Mouse (Mus musculus) liver, adult 2 months (tissue): Measurements from ENCODE around the gene Twist2. TPM values are rescaled to one million over a fixed set of nuclear protein-coding genes. Genes with fewer than 3 reads are reported as not detected.
A peak's percentile ranks its signal among the peaks of the same experiment; 100 is the strongest.

ENCODE experiments used
- DNase-seq: peaks from one replicate; pipeline ENCODE4 v3.0.0-alpha.2; 2011; ENCODE audit warnings: low read depth, low spot score; ENCODE audit errors: extremely low read depth
- H3K27ac ChIP-seq: fragments of 200-500 bp; replicated peaks from 2 replicates; pipeline ENCODE4 v1.5.1; 2012; ENCODE audit warnings: low read depth, mild to moderate bottlenecking, control low read depth, inconsistent platforms, low read length; ENCODE audit not compliant: insufficient read depth
- H3K27me3 ChIP-seq: fragments of 200-500 bp; 2 replicates; pipeline ENCODE4 v1.6.1; 2012; ENCODE audit warnings: mild to moderate bottlenecking, moderate library complexity, low read length, inconsistent platforms; ENCODE audit not compliant: control insufficient read depth, insufficient read depth
- H3K36me3 ChIP-seq: fragments of 200-500 bp; 2 replicates; pipeline ENCODE4 v1.6.1; 2012; ENCODE audit warnings: low read length, inconsistent platforms; ENCODE audit not compliant: control insufficient read depth, insufficient read depth
- H3K4me1 ChIP-seq: fragments of 200-500 bp; 2 replicates; pipeline ENCODE4 v1.6.1; 2011; ENCODE audit warnings: low read length; ENCODE audit not compliant: control insufficient read depth, insufficient read depth
- H3K4me3 ChIP-seq: fragments of 200-500 bp; 2 replicates; pipeline ENCODE4 v1.5.1; 2011; ENCODE audit warnings: low read depth, mild to moderate bottlenecking, control low read depth, low read length, moderate library complexity; ENCODE audit not compliant: insufficient read depth
- H3K79me2 ChIP-seq: fragments of 200-500 bp; 2 replicates; pipeline ENCODE4 v1.6.1; 2012; ENCODE audit warnings: inconsistent platforms, mild to moderate bottlenecking, low read length, moderate library complexity; ENCODE audit not compliant: control insufficient read depth, insufficient read depth
- H3K9ac ChIP-seq: fragments of 200-500 bp; 2 replicates; pipeline ENCODE4 v1.6.1; 2012; ENCODE audit warnings: low read depth, mild to moderate bottlenecking, control low read depth, inconsistent platforms, low read length
- CTCF ChIP-seq: fragments of 200-500 bp; IDR thresholded peaks from 2 replicates; pipeline ENCODE4 v1.5.1; 2011; ENCODE audit warnings: low read depth, low read length, control low read depth
- POLR2A ChIP-seq: fragments of 200-500 bp; IDR thresholded peaks from 2 replicates; pipeline ENCODE4 v1.6.1; 2011; ENCODE audit warnings: low read length, control low read depth; ENCODE audit not compliant: insufficient read depth; ENCODE audit errors: extremely low read depth
- WGBS: fragments of 180-500 bp; shearing (Covaris S2); methylation state at CpG from one replicate; pipeline ENCODE4 v1.1.7; 2018; 5-methylcytosine and 5-hydroxymethylcytosine counted together
- polyA plus RNA-seq: library from polyadenylated mRNA; depleted of rRNA; stranded (reverse); fragments of >200 nt; gene quantifications from 2 replicates; pipeline ENCODE4 v1.2.3, GENCODE M21; 2012
- total RNA-seq: library from RNA; depleted of rRNA; stranded (reverse); fragments of >200 nt; gene quantifications from 2 replicates; pipeline ENCODE4 v1.2.3, GENCODE M21; 2014

The Twist2 gene
- total and polyA plus RNA-seq, 2 experiments, result 0.16 TPM; not detected in 1

GRCm38 (mm10) chr1:91823530-91823929 lies 22.3 kb downstream of the Twist2 start:
- H3K27me3 ChIP-seq, result no peaks in the 10 kb centered on the region
- no peaks in the 10 kb centered on the region for H3K36me3 ChIP-seq
- peak overlapping the region; percentile 67 for H3K27ac ChIP-seq
- TF ChIP-seq CTCF (no peak), POLR2A (no peak)
- peaks cover 18% of the 10 kb centered on the region for H3K4me1 ChIP-seq
- no peaks in the 10 kb centered on the region for H3K79me2 ChIP-seq
- no peak overlapping the region for H3K4me3 ChIP-seq
- peak; percentile 93 for DNase-seq
- 11% methylated on average over 3 of the region's 3 CpGs for WGBS
- H3K9ac ChIP-seq, result 0 out of 2 replicates have a peak overlapping the region, but pooled peaks have one; percentile 10

- DNase-seq, result peak; percentile 84
- Histone ChIP-seq H3K36me3 (no peaks in the 10 kb centered on the region), H3K79me2 (no peaks in the 10 kb centered on the region), H3K9ac (no peak overlapping the region), H3K27me3 (no peaks in the 10 kb centered on the region), H3K4me3 (no peak overlapping the region), H3K4me1 (peaks cover 18% of the 10 kb centered on the region), H3K27ac (peak overlapping the region; percentile 56)
- WGBS, result 36% methylated on average over 7 of the region's 7 CpGs
- TF ChIP-seq POLR2A, result no peak
- no peak for TF ChIP-seq CTCF
These were observed 22.7 kb downstream of the Twist2 start for GRCm38 (mm10) chr1:91823951-91824350.

- H3K27me3 ChIP-seq, result no peaks in the 10 kb centered on the region
- no peak overlapping the region for H3K9ac ChIP-seq
- DNase-seq, result no peak
- no peaks in the 10 kb centered on the region for H3K79me2 ChIP-seq
- peaks cover 18% of the 10 kb centered on the region for H3K4me1 ChIP-seq
- 64% methylated on average over 4 of the region's 4 CpGs for WGBS
- H3K36me3 ChIP-seq, result no peaks in the 10 kb centered on the region
- no peak overlapping the region for H3K27ac ChIP-seq
- TF ChIP-seq POLR2A (no peak), CTCF (no peak)
- no peak overlapping the region for H3K4me3 ChIP-seq
These were observed 24.0 kb downstream of the Twist2 start for GRCm38 (mm10) chr1:91825261-91825660.

- Histone ChIP-seq H3K36me3 (no peaks in the 10 kb centered on the region), H3K4me3 (no peak overlapping the region), H3K27me3 (no peaks in the 10 kb centered on the region), H3K27ac (no peak overlapping the region), H3K9ac (no peak overlapping the region), H3K4me1 (no peaks in the 10 kb centered on the region), H3K79me2 (no peaks in the 10 kb centered on the region)
- 88% methylated on average over 7 of the region's 7 CpGs for WGBS
- DNase-seq, result no peak
- TF ChIP-seq POLR2A (no peak), CTCF (no peak)
These were observed 30.7 kb downstream of the Twist2 start for GRCm38 (mm10) chr1:91831978-91832377.

- H3K79me2 ChIP-seq, result no peaks in the 10 kb centered on the region
- no peak overlapping the region for H3K9ac ChIP-seq
- no peaks in the 10 kb centered on the region for H3K36me3 ChIP-seq
- no peak overlapping the region for H3K4me3 ChIP-seq
- WGBS, result 93% methylated on average over 6 of the region's 6 CpGs
- TF ChIP-seq CTCF (no peak), POLR2A (no peak)
- no peaks in the 10 kb centered on the region for H3K4me1 ChIP-seq
- H3K27me3 ChIP-seq, result no peaks in the 10 kb centered on the region
- H3K27ac ChIP-seq, result no peak overlapping the region
- DNase-seq, result no peak
These were observed 38.3 kb downstream of the Twist2 start for GRCm38 (mm10) chr1:91839557-91839956.

GRCm38 (mm10) chr1:91839979-91840378 lies 38.7 kb downstream of the Twist2 start:
- Histone ChIP-seq H3K4me3 (no peak overlapping the region), H3K79me2 (no peaks in the 10 kb centered on the region), H3K27me3 (no peaks in the 10 kb centered on the region), H3K27ac (no peak overlapping the region), H3K9ac (no peak overlapping the region), H3K36me3 (no peaks in the 10 kb centered on the region), H3K4me1 (no peaks in the 10 kb centered on the region)
- WGBS, result 85% methylated on average over 6 of the region's 6 CpGs
- DNase-seq, result no peak
- no peak for TF ChIP-seq POLR2A
- no peak for TF ChIP-seq CTCF
